Mouse (Mus musculus): Measurements from ENCODE around the gene Adprh.
"Not testable (repeated sequence)": the region's sequence is repeated elsewhere in the genome, so short reads cannot be mapped to it uniquely, and the experiment has no call there.

The Adprh gene

DNA sequence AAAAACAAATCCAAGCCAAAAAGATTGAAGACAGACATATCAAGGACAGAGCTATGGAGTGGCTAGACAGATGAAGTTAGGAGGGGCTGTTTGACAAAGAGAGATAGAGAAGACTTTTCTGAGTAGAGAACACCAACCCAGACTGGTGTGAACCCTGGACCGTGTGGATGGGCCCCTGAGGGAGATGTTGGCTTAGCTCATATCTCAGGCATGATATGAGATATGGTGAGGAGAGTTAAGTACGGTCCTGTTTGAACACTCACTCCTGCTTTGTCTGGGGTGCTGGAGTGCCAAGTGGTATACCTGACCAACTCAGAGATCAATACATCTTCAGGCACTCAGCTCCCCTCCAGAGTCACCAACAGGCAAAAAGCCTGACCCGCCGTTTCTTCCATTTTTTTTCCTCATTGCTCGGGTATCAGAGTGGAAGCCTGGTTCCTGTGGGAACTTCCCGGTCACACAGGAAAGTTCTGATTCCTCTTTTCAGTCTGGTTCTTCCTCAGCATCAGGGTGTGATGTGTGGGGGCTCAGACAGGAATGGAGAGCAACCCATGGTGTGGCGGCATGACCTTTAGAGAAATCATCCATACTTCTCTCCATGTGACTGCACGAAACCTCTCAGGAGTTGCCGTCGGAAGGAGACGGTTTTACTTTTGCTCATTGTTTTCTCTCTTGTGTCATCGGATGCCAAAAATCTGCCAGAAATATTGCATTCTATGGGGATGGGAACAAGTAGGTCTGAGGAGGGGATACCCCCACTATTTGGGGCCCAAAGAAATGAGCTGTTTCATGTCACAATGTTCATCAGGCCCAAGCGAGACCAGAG, 14.8 kb upstream of the Adprh start:
- DNase-seq (ENCODE audit: low spot score), result no peak

- DNase-seq (ENCODE audit: low spot score), result no peak
Measured at GRCm38 (mm10) chr16:38466089-38466488, 13.6 kb upstream of the Adprh start.

DNA sequence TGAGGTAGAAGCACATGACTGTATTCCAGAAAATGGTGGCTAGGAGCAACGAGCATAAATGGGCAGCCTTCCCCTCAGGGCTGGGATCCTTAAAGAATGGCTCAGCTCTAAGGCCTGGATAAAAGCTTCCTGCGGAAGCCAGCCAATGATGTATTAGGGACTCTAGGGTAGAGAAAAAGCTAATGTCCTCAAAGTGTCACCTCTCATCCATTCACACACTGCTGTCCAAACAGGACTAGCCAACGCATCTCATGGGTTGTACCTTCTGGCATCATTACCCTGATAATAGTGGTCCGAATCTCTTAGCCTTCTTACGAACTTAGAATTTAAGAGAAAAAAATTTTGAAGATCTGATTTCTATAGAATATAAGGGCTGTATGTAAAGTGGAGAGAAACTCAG, 10.8 kb upstream of the Adprh start:
- no peak for DNase-seq (ENCODE audit: low spot score)

- DNase-seq (ENCODE audit: low spot score), result no peak
Measured at GRCm38 (mm10) chr16:38462161-38462560, 9.7 kb upstream of the Adprh start.

DNA sequence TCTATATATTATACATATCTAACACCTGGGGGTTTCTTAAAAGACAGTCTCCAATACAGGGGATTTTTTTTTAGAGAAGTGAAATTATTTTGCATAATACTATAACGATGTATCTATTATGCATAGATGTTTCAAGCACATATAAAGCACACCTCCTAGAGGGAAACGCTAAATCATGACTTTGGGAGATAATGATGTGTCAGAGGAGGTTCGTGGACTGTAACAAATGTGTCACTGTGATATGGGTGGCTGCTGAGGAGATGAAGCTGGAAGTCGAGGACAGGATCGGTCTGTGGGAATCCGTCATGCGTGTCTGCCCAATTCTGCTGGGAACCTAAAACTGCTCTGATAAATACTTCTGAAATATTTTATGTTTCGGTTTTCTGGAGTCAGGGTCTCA, 9.2 kb upstream of the Adprh start:
- no peak for DNase-seq (ENCODE audit: low spot score)

GRCm38 (mm10) chr16:38459990-38460389, 7.5 kb upstream of the Adprh start:
- no peak for DNase-seq (ENCODE audit: low spot score)

- DNase-seq (ENCODE audit: low spot score), result no peak
Measured at GRCm38 (mm10) chr16:38458600-38459280, 6.2 kb upstream of the Adprh start.

DNA sequence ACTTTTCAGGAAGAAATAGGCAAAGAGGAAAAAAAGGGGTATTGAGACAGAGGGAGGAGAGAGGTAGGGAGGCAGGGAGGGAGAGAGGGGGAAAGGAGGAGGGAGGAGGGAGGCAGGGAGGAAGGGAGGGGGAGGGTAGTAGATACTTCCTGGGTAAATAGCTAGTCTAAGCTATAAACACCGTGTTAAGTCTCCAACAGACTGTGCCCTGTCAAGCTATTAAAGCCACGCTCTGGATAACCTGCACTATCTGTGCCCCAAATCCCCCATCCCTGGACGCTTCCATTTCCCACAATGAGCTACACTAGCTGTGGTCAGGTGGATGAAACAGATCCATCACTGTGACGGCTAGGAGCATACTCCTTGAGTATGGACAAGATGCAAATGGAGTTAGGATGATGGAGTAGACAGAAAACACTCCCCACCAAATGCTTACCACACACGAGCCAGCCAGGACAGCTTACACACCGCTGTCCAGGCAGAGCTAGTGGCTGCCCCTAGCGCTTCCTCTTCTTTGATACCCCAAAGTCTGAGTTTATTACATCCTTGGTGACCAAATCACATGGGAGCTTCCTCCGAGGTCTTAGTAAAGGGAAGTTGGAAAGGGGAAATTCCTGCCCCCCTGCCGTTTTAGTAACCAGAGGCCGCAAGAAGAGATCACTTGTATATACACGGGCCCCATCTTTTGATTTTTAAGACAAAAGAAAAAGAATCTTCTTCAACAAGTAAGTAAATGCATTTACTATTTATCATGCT, 4.5 kb upstream of the Adprh start:
- no peak for DNase-seq (ENCODE audit: low spot score)

DNA sequence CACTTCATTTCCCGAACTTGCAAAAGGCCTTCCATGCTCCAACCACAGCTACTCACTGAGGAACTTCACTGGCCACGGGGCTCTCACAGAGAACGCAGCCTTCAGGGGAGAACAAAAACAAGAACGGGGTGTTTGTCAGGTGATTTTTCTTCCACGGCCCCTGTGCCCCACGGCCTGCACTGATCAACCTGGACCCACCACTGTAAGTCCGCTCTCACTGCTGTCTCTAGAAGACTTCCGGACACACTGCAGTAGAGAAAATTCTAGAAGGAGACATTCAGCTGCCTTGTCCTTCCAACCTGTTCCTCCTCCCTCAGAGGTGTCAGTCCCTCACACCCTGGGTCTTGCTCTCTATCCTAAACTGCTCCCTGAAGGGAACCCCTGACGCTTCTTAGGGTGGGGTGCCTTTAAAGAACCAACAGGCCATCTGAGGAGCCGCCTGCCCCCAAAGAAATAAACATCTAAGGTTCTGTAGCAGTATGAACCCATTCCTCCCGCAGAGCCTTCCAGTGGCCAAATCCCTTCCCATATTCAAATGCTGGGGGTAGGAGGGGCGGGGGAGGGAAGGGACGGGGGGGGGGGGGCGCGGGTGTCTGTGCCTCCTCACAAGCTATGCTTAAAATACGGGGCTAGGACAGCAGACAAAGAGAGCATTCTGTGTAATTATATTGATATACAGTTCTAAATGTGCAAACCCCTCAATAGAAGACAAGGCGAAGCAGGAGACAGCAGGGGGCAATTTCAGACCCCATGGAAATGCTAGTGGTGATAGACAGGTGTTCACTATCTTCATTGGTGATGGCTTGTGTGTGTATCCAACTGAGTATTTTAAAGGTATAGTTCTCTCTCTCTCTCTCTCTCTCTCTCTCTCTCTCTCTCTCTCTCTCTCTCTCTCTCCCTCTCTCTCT, 3.3 kb upstream of the Adprh start, which contains the start of gene Cd80:
TSS of gene Cd80 (plus strand) at position 51 of the 908 bp plus-strand sequence.
- DNase-seq (ENCODE audit: low spot score), result no peak

- no peak for DNase-seq (ENCODE audit: low spot score)
Measured at GRCm38 (mm10) chr16:38454533-38455254, 2.2 kb upstream of the Adprh start.

DNA sequence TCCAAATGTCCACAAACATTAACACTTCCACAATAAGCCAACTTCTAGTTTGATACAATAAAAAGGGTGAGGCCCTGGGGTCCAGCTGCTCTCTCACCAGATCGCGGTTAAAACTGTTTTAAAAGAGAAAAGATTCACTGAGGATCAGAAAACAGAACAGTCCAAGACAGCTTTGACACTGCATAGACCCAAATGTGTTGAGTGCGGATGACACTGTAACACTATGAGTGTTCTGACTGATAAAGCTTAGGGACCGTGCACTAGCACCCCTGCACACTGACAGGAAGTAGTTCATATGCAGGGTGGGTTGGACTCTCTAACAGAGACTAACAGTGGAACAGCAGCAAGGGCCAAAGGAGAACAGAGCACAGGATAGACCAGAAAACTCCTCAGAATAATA, 1.4 kb upstream of the Adprh start:
- no peak for DNase-seq (ENCODE audit: low spot score)

- no peak for DNase-seq (ENCODE audit: low spot score)
Measured at GRCm38 (mm10) chr16:38453203-38453553, 675 bp upstream of the Adprh start.

DNA sequence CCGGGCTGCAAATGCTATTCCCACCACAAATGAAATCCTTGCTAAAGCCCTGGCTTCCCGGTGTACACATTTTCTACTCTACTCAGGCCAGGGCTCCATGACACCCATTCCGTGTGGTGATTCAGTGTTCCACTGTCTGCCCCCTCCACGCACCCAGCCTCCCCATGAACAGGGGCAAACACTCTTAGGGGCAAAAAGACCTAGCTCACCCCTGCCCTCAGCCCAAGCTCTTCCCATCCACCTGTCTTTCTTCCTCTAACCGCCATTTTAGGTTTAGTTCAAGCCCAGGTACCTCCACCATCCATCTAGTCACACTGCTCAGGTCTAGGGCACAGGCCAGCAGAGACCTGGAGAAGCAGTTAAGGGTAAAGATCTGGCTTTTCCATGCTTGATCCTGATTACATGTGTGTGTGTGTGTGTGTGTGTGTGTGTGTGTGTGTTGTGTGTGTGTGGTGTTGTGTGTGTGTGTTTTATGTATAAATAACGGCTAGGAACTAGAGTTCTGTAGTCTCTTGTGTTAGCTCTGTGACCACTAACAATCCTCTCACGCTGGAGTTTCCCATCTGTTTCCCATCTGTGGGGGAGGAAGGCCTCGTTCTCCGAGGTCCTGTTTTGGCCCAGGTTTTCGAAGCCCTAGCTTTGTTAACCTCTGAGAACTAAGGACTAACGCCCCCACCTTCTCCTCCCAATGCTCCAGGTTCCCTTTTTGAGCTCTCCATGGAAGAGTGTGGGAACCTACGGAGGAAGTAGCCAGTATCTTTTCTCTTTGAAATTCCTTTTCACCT, 890 bp downstream of the Adprh start:
- DNase-seq (ENCODE audit: low spot score), result peak; percentile 50

DNA sequence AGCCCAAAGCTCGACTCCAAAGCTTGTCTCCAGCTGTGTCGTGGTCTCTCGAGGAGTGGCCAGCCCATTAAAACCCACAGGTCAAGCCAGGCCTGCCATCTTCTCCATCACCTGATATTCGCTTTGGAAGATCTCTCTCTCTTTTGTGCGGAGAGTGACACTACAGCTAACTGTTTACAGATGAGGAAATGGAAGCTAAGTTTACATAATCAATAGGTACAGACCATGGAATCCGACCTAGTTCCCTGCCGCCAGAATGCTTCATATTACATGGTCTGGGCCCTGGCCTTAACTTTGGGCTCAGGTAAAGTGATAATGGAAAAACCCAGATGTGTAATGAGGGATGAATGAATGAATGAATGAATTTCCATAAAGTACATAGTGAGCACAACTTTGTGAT, 1.8 kb downstream of the Adprh start:
- DNase-seq (ENCODE audit: low spot score), result no peak

- no peak for DNase-seq (ENCODE audit: low spot score)
Measured at GRCm38 (mm10) chr16:38448458-38448857, 4.0 kb downstream of the Adprh start.

GRCm38 (mm10) chr16:38447366-38447765, 5.1 kb downstream of the Adprh start:
- no peak for DNase-seq (ENCODE audit: low spot score)

- not testable (repeated sequence) for DNase-seq (ENCODE audit: low spot score)
Measured at GRCm38 (mm10) chr16:38446141-38446540, 6.4 kb downstream of the Adprh start.

DNA sequence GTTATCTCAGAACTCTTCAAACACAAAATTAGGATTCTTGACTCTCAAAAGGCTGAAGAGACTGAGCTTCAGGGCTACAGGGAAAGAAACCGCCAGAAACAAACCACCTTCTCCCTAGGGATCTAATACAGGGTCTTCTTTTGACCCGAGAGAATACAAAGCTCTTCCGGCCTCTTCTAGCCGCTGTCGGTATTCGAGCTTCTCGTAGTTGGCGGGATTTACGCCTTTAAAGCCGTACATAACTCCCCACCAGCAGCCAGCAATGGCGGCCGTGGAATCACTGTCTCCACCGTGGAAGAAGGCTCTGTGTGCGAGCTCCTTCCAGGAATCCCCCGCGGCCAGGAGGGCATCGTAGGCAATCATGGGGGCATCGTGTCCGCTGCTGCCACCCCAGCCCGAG, 6.9 kb downstream of the Adprh start:
- no peak for DNase-seq (ENCODE audit: low spot score)

GRCm38 (mm10) chr16:38445046-38445445, 7.5 kb downstream of the Adprh start:
- DNase-seq (ENCODE audit: low spot score), result no peak

- no peak for DNase-seq (ENCODE audit: low spot score)
Measured at GRCm38 (mm10) chr16:38443721-38444464, 8.6 kb downstream of the Adprh start.

All from embryo, embryonic 10.5 days (tissue).